Mouse (Mus musculus): ENCODE measurements around the gene Cphx3. TPM values are rescaled to one million over a fixed set of nuclear protein-coding genes. Genes with fewer than 3 reads are reported as not detected.
"Not testable (repeated sequence)": the region's sequence is repeated elsewhere in the genome, so short reads cannot be mapped to it uniquely, and the experiment has no call there.

The Cphx3 gene
- polyA plus RNA-seq, 1 experiment = not detected

DNA sequence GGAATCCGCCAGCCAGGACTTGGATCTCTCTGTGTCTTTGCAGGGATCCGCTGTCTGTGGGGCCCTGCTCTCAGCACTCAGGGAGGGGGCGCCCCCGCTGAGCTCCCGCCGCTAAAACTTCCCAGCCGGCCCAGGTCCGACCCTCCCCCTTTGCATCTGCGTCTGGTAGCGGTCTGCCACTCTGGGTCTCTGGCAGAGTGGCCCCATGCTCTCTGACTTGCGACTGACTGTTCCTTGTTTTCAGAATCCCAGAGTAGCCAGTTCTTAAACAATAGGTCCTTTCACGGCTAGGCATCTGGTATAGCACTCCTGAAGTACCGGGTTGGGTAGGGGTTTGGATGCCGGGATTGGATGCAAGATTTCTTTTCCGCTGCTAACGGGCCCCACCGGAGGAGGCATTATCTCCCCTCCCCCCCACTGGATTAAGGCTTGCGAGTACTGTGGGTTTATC, 36.5 kb downstream of the Cphx3 start:
- not testable (repeated sequence) for H3K27ac ChIP-seq (replicated peaks; ENCODE audit: low read depth, low read length); H3K4me3 ChIP-seq (ENCODE audit: insufficient read depth, low read depth, low read length); H3K4me1 ChIP-seq (ENCODE audit: control insufficient read depth, insufficient read depth, insufficient read length, low read length)

DNA sequence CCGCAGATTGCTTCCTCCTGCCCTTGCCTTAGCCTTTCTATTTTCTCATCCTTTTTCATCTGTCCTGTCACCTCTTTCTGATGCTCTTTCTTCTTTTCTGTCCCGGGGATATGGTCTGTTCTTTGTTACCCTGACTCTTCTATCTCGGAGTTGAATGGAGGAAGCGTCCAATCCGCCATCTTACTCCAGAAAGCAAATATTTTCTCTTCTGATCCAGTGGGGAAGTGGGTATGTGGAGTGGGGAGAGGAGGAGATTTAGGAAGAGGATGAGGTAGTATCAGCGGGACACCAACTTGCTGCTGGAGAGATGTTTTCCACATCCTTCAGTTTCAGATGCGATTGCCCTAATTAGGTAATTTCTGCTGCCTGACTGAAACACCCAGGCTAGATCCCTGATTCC, 37.0 kb downstream of the Cphx3 start:
- H3K27ac ChIP-seq (replicated peaks; ENCODE audit: low read depth, low read length); H3K4me3 ChIP-seq (ENCODE audit: insufficient read depth, low read depth, low read length); H3K4me1 ChIP-seq (ENCODE audit: control insufficient read depth, insufficient read depth, insufficient read length, low read length): not testable (repeated sequence)

DNA sequence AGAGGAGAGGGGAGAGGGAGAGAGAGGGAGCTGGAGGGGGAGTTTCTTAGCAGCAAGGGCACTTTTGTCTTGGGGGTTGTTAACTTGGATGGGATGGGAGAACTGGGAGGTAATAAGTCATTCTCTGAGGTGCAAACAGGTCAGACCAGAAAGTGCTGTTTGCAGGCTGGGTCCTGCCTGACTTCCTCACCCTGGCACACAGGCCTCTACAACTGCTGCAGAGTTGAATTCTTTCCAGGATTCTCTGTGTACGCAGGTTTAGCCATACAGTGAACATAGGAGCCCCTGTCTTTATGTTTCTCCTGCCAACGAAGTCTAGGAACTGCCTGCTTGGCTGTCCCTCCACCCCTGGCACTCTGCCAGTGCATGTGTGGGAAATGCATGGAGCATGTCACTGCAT, 65.0 kb downstream of the Cphx3 start:
- H3K4me3 ChIP-seq (ENCODE audit: insufficient read depth, low read depth, low read length); H3K4me1 ChIP-seq (ENCODE audit: control insufficient read depth, insufficient read depth, insufficient read length, low read length); H3K27ac ChIP-seq (replicated peaks; ENCODE audit: low read depth, low read length): not testable (repeated sequence)

- not testable (repeated sequence) for H3K4me1 ChIP-seq (ENCODE audit: control insufficient read depth, insufficient read depth, insufficient read length, low read length); H3K27ac ChIP-seq (replicated peaks; ENCODE audit: low read depth, low read length); H3K4me3 ChIP-seq (ENCODE audit: insufficient read depth, low read depth, low read length)
Observed at GRCm38 (mm10) chr14:26156032-26156431, 73.9 kb downstream of the Cphx3 start.

- not testable (repeated sequence) for H3K4me3 ChIP-seq (ENCODE audit: insufficient read depth, low read depth, low read length); H3K27ac ChIP-seq (replicated peaks; ENCODE audit: low read depth, low read length); H3K4me1 ChIP-seq (ENCODE audit: control insufficient read depth, insufficient read depth, insufficient read length, low read length)
Observed at GRCm38 (mm10) chr14:26161156-26161555, 79.1 kb downstream of the Cphx3 start.

DNA sequence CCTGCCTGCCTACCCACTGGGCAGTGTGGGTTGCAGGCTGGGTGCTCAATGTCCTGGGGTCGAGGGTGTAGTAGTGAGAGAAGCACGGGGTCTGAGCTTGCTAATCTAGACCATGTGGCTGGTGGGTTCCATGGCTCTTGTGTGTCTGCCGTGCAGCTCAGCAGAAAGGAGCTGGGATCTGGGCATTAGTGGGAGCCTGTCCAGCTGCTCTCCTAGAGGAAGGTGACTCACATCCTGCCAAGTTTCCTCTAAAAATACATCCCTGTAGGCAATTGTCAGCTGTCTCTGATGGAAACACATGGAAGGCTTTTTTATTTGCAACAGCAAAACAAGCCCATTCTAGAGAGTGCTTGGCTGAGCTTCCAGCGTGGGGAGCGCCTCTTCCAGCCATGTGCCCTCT, 80.3 kb downstream of the Cphx3 start:
- not testable (repeated sequence) for H3K4me3 ChIP-seq (ENCODE audit: insufficient read depth, low read depth, low read length); H3K4me1 ChIP-seq (ENCODE audit: control insufficient read depth, insufficient read depth, insufficient read length, low read length); H3K27ac ChIP-seq (replicated peaks; ENCODE audit: low read depth, low read length)

GRCm38 (mm10) chr14:26165266-26165665, 83.2 kb downstream of the Cphx3 start:
- H3K4me1 ChIP-seq (ENCODE audit: control insufficient read depth, insufficient read depth, insufficient read length, low read length); H3K27ac ChIP-seq (replicated peaks; ENCODE audit: low read depth, low read length); H3K4me3 ChIP-seq (ENCODE audit: insufficient read depth, low read depth, low read length): not testable (repeated sequence)

DNA sequence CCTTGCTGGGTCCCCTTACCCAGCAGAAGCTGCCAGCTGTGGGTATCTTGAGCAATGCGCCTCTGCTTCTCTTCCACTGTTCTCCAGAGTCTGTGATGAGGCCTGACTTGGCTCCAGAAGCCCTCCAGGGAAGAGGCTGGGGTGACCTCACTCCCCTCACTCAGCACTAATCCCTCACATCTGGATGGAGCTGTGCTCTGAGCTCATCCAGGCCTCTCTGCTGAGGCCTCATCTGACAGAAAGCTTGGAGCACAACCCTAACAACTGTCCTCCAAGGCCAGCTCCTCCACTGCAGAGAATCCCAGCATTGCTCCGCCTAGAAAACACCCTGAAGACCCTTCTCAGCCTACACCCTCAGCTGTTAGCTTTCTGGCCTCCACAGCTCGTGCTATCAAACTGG, 91.9 kb downstream of the Cphx3 start:
- H3K27ac ChIP-seq (replicated peaks; ENCODE audit: low read depth, low read length); H3K4me1 ChIP-seq (ENCODE audit: control insufficient read depth, insufficient read depth, insufficient read length, low read length); H3K4me3 ChIP-seq (ENCODE audit: insufficient read depth, low read depth, low read length): not testable (repeated sequence)

DNA sequence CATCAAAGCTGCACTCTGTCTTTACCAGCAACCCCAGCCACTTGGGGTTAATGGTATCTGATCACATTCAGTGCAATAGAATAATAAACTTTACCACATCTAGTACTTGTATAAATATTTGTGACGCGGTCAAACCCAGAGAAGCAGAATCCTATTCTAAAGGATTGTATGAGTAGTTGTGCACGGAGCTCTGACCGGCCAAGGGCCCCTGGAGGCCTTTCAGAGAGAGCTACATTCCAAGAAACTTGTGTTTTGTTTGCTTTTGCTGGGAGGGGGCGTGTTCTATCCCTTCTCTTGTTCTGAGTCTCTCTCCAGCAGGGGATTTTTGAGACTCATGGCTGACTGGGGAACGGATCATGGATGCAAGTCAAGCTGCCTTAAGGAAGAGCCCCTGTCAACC, 92.9 kb downstream of the Cphx3 start:
- not testable (repeated sequence) for H3K4me1 ChIP-seq (ENCODE audit: control insufficient read depth, insufficient read depth, insufficient read length, low read length); H3K4me3 ChIP-seq (ENCODE audit: insufficient read depth, low read depth, low read length); H3K27ac ChIP-seq (replicated peaks; ENCODE audit: low read depth, low read length)

DNA sequence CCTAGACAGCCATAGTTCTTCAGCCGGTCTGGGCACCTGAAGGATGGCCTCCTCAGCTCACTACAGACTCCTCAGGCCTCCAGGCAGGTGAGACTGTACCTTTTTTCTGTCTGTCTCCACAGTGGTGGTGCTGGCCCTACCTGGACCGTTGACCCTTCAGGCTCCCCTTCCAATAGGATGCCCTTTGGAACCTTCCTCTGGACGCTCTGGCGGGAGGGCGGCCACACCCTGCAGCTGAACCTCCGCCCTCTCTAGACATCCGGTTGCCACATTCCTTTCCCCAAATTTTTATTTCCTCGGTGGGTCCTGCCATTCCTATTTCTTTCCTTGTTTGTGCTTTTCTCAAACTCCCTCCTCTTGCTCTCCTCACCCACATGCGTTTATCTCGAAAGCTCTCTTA, 99.6 kb downstream of the Cphx3 start:
- not testable (repeated sequence) for H3K4me1 ChIP-seq (ENCODE audit: control insufficient read depth, insufficient read depth, insufficient read length, low read length); H3K4me3 ChIP-seq (ENCODE audit: insufficient read depth, low read depth, low read length); H3K27ac ChIP-seq (replicated peaks; ENCODE audit: low read depth, low read length)

DNA sequence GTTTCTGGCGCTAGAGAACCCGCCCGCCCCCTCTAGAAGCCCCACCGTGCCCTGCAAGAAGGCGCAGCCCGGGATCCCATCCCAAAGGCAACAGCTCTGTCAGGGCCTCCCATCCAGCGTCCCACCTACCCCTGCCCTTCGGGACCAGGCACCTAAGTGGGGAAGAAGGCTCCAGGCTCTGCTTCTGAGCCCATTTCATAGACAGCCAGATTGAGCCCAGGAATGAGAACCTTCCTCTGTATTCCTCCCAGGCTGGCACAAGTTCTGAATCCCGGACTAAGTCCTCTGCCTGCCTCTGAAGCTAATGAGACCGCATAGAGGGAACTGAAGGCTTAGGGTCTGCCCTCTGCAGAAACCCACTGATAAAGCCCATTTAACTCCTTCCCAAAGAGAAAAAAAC, 100.3 kb downstream of the Cphx3 start, which contains the start of gene Plac9b:
Gene Plac9b (minus strand): TSS at position 101 of the 400 bp plus-strand sequence.
- not testable (repeated sequence) for H3K27ac ChIP-seq (replicated peaks; ENCODE audit: low read depth, low read length); H3K4me1 ChIP-seq (ENCODE audit: control insufficient read depth, insufficient read depth, insufficient read length, low read length); H3K4me3 ChIP-seq (ENCODE audit: insufficient read depth, low read depth, low read length)

GRCm38 (mm10) chr14:26186638-26187037, 104.5 kb downstream of the Cphx3 start:
- H3K4me3 ChIP-seq (ENCODE audit: insufficient read depth, low read depth, low read length); H3K27ac ChIP-seq (replicated peaks; ENCODE audit: low read depth, low read length); H3K4me1 ChIP-seq (ENCODE audit: control insufficient read depth, insufficient read depth, insufficient read length, low read length): not testable (repeated sequence)

- not testable (repeated sequence) for H3K27ac ChIP-seq (replicated peaks; ENCODE audit: low read depth, low read length); H3K4me3 ChIP-seq (ENCODE audit: insufficient read depth, low read depth, low read length); H3K4me1 ChIP-seq (ENCODE audit: control insufficient read depth, insufficient read depth, insufficient read length, low read length)
Observed at GRCm38 (mm10) chr14:26188361-26188760, 106.3 kb downstream of the Cphx3 start.

GRCm38 (mm10) chr14:26197851-26198250, 115.8 kb downstream of the Cphx3 start:
- not testable (repeated sequence) for H3K4me1 ChIP-seq (ENCODE audit: control insufficient read depth, insufficient read depth, insufficient read length, low read length); H3K27ac ChIP-seq (replicated peaks; ENCODE audit: low read depth, low read length); H3K4me3 ChIP-seq (ENCODE audit: insufficient read depth, low read depth, low read length)

GRCm38 (mm10) chr14:26206197-26206925, 124.3 kb downstream of the Cphx3 start:
- H3K27ac ChIP-seq (replicated peaks; ENCODE audit: low read depth, low read length); H3K4me1 ChIP-seq (ENCODE audit: control insufficient read depth, insufficient read depth, insufficient read length, low read length); H3K4me3 ChIP-seq (ENCODE audit: insufficient read depth, low read depth, low read length): not testable (repeated sequence)

DNA sequence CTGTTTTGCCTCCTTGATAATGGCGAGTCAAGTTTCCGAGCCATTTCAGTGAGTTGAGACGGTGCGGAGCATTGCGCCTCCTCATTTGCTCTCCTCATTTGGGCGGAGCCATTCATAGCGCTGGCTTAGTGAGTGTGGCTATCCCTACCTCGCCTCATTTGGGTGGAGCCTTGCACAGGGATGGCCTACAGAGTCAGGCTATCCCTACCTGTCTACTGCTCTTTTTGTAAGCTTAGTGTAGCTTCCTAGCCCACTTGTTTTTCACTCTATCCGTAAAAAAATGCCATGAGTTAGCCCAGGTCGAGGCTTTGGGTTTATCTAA, 124.8 kb downstream of the Cphx3 start, which contains the start of gene Tmem254b:
Gene Tmem254b (minus strand): TSS at position 116 of the 322 bp plus-strand sequence.
- H3K4me1 ChIP-seq (ENCODE audit: control insufficient read depth, insufficient read depth, insufficient read length, low read length); H3K4me3 ChIP-seq (ENCODE audit: insufficient read depth, low read depth, low read length); H3K27ac ChIP-seq (replicated peaks; ENCODE audit: low read depth, low read length): not testable (repeated sequence)
